Mouse (Mus musculus) G1E-ER4 (cell line): ENCODE measurements around the gene 2310034G01Rik. TPM values are rescaled to one million over a fixed set of nuclear protein-coding genes. Genes with fewer than 3 reads are reported as not detected.

Source experiments
- GATA1 ChIP-seq: IDR thresholded peaks from one replicate; pipeline ENCODE4 v1.8.0; 2012; ENCODE audit warnings: low read length, inconsistent platforms
- polyA plus RNA-seq: library from polyadenylated mRNA; stranded (reverse); fragments of >175 nt; gene quantifications from 2 replicates; pipeline ENCODE4 v1.2.3, GENCODE M21; 2012

Gene 2310034G01Rik
- polyA plus RNA-seq, 1 experiment = not detected

DNA sequence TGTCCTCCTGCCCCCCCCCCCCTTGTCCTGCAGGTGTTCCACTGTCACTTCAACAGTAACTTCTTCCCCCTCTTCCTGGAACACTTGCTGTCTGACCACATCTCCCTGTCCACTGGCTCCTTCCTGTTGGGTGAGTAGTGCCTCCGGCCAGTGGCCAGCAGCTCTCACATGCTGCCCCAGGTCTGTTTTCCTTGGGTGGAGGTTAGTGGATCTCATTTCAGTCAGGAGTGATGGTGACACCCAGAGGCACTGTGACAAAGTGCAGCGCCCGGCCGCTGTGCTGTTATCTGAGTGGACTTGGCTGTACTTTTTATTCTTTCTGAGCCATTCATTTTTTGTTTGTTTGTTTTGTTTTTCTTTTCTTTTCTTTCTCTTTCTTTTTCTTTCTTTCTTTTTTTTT lies 19.1 kb upstream of the 2310034G01Rik start:
- TF ChIP-seq GATA1 = no peak

DNA sequence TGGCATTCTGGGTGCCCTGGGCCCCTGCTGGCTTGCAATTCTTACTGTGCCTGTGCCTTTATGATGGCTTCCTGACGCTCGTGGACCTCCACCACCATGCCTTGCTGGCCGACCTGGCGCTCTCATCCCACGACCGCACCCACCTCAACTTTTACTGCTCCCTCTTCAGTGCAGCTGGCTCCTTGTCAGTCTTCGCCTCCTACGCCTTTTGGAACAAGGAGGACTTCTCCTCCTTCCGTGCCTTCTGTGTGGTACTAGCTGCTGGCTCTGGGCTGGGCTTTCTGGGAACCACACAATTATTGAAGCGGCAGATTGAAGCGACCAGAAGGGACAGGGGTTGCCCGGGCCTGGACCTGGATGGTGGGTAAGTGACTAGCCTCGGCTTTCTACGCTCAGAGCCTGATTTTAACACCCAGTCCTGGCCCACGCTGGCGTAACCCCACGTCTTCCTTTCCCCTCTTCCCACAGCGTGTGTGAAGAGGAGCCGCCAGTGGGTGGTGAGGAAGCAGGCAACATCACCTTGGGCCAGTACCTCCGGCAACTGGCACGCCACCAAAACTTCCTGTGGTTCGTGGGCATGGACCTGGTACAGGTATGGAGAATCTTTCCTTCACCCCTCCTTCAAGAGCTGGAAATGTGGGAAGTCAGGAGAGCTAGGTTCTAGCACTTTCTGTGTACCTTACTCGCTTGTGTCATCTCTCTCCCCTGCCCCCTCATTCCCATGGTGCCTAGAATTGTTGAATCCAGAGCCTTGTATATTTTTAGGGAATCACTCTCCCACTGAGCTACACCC lies 17.9 kb upstream of the 2310034G01Rik start:
- no peak for TF ChIP-seq GATA1

DNA sequence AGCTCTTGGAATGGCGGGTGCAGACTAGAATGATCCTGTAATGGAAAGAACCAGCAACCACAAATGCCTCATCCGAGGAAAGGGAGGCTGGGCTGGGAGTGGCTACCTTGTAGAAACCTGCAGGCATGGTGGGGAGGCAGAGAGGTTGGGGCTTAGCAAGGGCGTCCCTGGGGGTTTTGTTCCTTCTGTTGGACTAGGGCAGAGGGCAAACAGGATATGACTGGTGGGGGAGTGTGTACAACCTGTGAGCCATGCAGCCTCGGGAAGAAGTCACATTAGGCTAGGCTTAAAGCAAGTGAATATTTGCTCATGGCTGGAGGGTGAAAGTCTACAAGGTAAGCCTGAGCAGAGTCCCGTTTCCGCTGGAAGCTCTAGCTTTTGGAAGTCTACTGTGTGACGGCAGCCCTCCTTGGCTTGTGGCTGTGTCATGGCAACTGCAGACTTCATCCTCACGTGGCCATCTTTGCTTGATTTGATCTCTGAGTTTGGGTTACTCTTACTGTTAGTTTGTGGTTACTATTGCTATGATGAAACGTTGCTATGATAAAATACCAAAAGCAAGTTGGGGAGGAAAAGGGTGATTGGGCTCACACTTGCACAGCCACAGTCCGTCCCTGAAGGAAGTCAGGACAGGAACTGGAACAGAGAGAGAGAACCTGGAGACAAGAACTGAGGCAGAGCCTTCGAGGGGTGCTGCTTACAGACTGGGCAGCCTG lies 13.3 kb upstream of the 2310034G01Rik start:
- TF ChIP-seq GATA1 = no peak

DNA sequence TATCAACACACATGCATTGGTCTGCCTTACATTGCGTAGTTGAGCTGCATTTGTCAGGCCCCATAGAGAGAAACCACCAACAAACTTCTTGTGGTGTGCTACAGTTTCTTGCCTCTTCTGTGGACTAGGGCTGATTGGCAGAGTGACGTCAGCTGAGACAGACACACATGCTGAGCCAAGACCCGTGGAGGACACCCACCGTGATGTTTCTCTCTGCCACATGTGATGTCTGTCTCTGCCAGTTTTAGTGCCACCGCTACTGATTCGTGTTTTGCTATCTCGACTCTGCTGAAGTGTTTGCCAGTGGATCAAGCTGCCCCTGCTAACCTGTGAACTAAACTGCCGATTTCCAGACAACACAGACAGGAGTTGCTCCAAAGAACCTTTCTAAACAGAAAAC lies 12.0 kb upstream of the 2310034G01Rik start:
- no peak for TF ChIP-seq GATA1

DNA sequence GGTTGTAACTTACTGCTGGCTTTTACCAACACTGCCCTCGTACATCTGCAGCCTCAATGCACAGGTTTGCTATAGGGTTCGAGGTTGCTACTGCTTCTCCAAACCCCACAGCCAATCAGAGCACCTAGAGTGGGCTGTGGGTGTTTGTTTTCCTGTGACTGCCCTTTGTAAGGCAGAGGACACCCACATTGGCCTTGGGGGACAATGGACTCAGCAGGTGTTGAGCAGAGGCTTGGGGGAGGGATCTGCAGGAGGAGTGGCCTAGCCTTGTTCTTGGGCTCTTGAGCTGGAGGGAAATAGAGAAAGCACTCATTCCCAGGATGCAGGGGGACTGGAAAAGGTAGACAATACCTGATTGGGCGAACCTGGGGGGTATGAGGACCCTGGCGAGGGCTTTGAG lies 8.3 kb upstream of the 2310034G01Rik start:
- TF ChIP-seq GATA1 = no peak

DNA sequence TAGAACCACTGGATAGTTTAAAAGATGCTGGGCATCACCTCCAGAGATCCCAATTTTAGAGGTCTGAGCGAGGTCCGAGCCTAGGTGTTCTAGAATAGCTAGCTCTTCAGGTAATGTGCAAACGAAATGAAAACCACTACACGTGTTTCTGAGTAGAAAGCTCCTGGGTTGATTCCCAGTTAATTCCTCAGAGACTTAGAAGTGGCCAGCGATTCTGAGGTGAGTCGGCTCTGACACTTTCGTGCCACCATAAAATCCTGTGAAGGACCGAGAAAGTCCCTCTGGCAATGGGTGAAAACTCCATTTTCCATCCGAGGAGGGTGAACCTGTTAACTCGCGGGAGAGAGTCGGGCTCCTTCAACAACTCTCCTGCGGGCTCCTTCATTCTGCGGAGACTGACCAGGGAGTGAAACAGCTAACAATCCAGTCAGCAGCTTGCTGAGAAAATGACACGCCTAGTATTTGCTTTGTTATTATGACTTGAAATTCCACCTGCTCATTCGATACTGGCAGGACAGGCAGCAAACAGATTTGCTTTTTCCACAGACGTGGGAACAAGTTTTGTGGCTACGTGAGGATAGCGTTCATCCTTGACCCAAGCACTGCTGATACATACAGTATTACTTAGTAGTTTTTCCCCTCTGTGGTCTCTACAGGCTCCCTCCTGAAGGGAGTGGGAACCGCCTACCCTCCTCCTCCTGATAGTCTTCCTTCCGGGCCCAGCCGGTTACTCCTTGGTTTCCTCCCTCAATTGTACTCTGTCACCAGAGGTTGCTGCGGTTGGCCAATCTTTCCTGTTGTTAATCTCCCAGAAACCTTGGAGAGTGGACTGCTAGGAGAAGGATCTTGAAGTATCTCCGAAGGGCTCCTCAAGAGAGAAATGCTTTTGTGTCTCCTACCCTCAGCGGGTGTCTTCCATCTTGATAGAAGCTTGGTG lies 7.5 kb upstream of the 2310034G01Rik start:
- TF ChIP-seq GATA1 = no peak

DNA sequence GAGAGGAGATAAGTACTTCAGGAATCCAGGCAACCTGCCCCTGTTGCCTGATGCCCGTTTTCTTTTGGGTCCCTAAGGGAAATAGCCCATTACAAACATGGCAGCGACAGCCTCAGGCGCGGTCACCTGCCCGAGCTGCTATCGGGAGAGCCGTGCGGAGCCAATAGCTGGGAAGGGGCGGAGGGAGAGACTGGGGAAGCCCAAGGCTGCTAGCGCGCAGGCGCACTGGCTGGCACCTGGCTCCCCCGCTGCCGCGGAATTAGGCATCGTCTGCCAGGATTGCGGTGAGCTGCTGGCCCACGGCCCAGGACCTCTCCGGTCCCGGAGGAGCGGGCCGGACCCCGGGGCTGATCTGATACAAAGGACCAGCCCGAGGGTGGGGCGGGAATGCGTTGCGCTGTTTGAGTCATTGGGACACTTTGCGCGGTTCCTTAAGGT lies 6.6 kb upstream of the 2310034G01Rik start:
- no peak for TF ChIP-seq GATA1

DNA sequence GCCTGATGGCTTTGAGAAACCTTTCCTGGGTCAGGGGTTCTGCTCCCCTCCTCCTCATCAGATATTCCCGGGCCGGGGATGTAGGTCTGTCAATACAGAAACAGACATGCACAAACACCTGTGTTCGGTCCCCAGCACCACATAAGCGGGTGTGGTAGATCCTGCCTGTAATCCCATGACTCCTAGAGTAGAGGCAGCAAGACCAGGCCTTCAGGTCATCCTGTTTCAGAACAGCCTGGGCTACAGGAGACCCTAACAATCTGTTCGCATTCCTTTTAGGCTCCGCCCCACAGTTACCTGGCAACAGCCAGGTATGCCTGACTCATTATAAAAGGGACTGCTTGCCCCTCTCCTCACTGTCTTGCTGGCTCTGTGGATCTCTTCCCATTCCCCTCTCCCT lies 552 bp downstream of the 2310034G01Rik start:
- TF ChIP-seq GATA1 = no peak

DNA sequence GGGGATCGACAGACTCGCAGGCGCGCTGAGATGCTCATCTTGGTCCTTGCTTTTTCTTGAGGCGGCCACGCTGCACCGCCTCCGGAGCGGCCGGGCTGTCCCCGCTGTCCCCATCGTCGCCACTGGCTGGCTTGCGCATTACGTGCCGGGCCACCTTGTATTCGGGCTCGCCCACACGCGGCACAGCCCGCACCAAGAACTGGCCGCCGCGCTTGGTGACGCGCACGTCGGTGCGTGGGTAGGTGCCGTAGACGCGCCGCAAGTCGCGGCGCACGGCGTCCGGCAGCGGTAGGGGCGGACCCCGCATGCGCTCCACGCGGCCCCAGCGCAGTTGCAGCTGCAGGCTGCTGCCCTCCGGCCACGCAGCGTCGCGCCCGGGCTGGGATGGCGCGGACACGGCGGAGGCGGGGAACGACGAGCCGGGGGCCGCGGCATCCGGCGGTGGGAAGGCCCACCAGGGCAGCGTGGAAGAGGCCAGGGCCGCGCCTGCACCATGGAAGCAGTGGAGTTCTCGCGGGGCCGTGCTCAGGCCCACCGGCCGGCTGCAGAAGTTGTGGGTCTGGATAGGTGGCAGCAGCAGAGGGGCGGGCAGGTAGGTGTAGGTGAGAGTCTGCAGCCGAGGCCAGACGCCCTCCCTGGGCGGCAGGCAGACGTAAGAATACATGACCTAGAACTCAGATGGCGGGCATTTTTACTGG lies 1.2 kb downstream of the 2310034G01Rik start:
- no peak for TF ChIP-seq GATA1

DNA sequence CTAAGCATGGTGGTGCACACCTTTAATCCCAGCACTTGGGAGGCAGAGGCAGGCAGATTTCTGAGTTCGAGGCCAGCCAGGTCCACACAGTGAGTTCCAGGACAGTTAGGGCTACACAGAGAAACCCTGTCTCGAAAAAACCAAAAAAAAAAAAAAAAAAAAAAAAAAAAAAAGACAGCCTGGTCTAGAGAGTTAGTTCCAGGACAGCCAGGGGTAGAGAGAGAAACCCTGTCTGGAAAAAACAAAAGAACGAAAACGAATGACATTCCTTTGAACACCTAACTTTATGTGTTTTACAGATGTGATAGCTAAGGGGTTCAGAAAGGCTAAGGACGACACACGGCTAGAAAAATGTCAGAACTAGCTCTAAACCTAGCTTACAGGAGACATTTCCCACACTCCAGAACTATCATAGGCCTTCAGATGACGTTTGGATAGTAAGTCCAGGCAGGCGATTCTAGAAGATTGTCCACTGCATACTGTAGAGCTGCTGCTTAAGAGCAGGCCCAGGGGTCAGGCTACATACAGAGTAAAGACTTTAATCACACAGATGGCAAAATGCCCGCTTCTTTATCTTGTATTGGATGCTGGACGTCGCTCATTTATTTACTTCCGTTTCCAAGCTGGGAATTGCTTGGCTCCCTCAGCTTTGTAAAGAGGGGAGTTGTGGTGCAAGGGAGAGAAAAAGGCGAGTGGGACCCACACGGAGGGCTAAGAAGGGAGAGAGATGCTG lies 2.0 kb downstream of the 2310034G01Rik start:
- TF ChIP-seq GATA1 = no peak

DNA sequence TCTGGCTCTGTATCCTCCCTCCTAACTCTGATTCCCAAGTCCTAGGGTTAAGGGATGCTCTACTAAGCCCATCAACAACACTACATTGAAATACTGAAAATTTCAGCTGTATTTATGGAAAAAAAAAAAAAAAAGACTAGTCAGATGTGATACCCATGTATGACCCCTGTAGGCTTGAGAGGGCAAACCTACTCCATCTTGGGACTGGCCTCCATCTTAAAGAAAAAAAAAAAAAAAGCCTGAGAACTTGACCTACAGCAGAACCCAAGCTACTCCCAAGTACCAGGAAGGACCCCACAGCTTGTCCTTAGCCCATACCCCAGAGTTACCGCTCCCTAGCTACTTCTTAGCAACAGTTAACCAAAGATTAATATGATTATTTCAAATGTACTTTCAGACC lies 3.0 kb downstream of the 2310034G01Rik start:
- TF ChIP-seq GATA1 = no peak

DNA sequence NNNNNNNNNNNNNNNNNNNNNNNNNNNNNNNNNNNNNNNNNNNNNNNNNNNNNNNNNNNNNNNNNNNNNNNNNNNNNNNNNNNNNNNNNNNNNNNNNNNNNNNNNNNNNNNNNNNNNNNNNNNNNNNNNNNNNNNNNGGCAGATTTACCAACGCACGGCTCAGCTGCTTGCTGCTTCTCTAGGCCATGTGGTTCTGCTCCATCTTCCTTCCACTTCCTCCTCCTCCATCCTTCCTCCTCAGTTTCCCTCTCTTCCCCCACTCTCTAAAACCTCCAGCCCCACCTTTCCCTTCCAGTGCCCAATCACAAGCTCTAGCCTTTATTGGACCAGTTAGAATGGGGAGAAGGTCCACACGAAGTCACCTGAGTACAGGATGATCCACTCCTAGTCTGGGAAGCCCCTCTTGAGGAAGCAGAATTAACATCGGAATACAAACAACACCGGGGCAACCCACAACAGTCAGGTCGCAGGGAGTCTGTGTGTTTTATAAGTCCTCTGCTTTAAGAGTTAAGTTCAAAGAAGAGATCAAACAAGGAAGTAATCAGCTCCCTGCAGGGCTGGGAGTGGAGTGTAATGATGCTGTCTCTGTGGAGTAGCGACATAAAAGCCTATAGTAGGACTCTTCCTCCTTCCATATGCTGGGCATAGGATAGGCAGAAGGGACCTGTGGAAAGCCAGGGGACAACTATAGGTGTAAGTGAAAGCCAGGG lies 5.2 kb downstream of the 2310034G01Rik start:
- TF ChIP-seq GATA1 = no peak

DNA sequence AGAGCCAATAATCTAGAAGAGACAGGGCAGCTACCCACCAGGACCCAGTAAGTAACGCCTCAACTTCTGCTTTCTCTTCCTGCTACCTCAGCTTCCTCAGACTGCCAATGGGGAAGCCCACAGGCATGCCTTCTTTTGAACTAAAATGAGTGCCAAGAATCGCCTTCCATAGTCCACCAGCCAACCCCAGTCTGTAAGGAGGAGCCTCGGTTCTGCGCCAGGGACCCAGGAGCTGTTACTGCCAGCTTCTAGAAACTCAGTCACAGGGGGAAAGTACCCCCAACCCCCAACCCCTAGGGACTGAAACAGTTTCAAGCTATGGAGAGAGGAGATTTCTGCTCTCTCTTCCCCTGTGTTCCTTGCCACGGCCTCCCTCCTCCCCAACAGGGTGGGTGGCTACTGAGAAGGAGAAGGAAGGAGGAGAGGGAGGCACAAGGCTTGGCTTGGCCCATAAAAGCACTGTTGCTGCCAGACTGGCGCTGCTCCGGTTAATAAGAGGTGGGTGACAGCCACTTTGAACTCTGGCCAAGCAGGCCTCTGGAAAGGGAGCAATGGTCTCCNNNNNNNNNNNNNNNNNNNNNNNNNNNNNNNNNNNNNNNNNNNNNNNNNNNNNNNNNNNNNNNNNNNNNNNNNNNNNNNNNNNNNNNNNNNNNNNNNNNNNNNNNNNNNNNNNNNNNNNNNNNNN lies 10.7 kb downstream of the 2310034G01Rik start:
- no peak for TF ChIP-seq GATA1
